Mouse (Mus musculus) liver, embryonic 12.5 days (tissue): Measurements from ENCODE around the gene Ybx1. TPM values are rescaled to one million over a fixed set of nuclear protein-coding genes. Genes with fewer than 3 reads are reported as not detected.

ENCODE experiments used
- ATAC-seq: fragments of 200-750 bp; cut with Nextera tagmentation; 2 replicates; pipeline ENCODE4 v1.8.0; 2017; ENCODE audit warnings: moderate number of reproducible peaks, mild to moderate bottlenecking, moderate library complexity
- H3K27ac ChIP-seq: fragments of 300-500 bp; sonication (generic); 2 replicates; pipeline ENCODE4 v1.5.1; 2016; ENCODE audit warnings: mild to moderate bottlenecking
- H3K27me3 ChIP-seq: fragments of 300-500 bp; sonication (generic); replicated peaks from 2 replicates; pipeline ENCODE4 v1.6.1; 2016; ENCODE audit warnings: mild to moderate bottlenecking, moderate library complexity
- H3K36me3 ChIP-seq: fragments of 300-500 bp; sonication (generic); 2 replicates; pipeline ENCODE4 v1.6.1; 2016; ENCODE audit warnings: mild to moderate bottlenecking, moderate library complexity
- H3K4me1 ChIP-seq: fragments of 300-500 bp; sonication (generic); 2 replicates; pipeline ENCODE4 v1.6.1; 2016
- H3K4me2 ChIP-seq: fragments of 300-500 bp; sonication (generic); 2 replicates; pipeline ENCODE4 v1.6.1; 2016; ENCODE audit warnings: mild to moderate bottlenecking, moderate library complexity
- H3K4me3 ChIP-seq: fragments of 300-500 bp; sonication (generic); 2 replicates; pipeline ENCODE4 v1.5.1; 2016; ENCODE audit warnings: mild to moderate bottlenecking, moderate library complexity
- H3K9ac ChIP-seq: fragments of 300-500 bp; sonication (generic); 2 replicates; pipeline ENCODE4 v1.6.1; 2016; ENCODE audit warnings: mild to moderate bottlenecking, moderate library complexity
- H3K9me3 ChIP-seq: fragments of 300-500 bp; sonication (generic); replicated peaks from 2 replicates; pipeline ENCODE4 v1.6.1; 2016; ENCODE audit warnings: mild to moderate bottlenecking, moderate library complexity
- WGBS: fragments of 180-500 bp; shearing (Covaris S2); methylation state at CpG from one replicate; pipeline ENCODE4 v1.1.7; 2016; ENCODE audit not compliant: insufficient replicate concordance; 5-methylcytosine and 5-hydroxymethylcytosine counted together
- polyA plus RNA-seq: library from polyadenylated mRNA; unstranded; fragments of >200 nt; fragmentation: Nextera tagmentation; extraction: Ambion mirVana; gene quantifications from 2 replicates; pipeline ENCODE4 v1.2.1, GENCODE M21; 2016

The Ybx1 gene
- polyA plus RNA-seq, 1 experiment from 2014 or later = 700 TPM

DNA sequence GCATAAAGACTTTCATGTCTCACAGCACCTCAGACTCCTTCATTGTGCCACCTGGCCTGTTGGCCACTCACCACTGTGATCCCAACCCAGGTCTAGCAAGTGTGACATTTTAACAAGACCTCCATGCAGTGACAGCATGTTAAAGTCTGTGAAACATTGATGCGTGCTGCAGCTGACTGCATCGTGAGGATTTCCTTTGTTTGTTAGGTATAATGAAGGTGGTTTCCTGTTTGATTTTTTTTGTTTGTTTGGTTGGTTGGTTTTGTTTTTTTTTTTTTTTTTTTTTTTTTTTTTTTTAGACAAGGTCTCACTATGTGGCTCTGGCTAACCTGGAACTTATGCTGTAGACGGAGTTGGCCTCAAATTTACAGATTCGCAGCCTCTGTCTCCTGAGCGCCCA lies 31.9 kb downstream of the Ybx1 start:
- no peak overlapping the region for H3K4me2 ChIP-seq
- no peak for ATAC-seq
- no peaks in the 10 kb centered on the region for H3K36me3 ChIP-seq
- no peaks in the 10 kb centered on the region for H3K27me3 ChIP-seq
- H3K9me3 ChIP-seq = no peaks in the 10 kb centered on the region
- no peak overlapping the region for H3K4me3 ChIP-seq
- WGBS = 78% methylated on average over 5 of the region's 5 CpGs
- H3K9ac ChIP-seq = no peak overlapping the region
- H3K4me1 ChIP-seq = 0 out of 2 replicates have a peak, but pooled peaks cover 5% of the 10 kb centered on the region
- no peak overlapping the region for H3K27ac ChIP-seq

DNA sequence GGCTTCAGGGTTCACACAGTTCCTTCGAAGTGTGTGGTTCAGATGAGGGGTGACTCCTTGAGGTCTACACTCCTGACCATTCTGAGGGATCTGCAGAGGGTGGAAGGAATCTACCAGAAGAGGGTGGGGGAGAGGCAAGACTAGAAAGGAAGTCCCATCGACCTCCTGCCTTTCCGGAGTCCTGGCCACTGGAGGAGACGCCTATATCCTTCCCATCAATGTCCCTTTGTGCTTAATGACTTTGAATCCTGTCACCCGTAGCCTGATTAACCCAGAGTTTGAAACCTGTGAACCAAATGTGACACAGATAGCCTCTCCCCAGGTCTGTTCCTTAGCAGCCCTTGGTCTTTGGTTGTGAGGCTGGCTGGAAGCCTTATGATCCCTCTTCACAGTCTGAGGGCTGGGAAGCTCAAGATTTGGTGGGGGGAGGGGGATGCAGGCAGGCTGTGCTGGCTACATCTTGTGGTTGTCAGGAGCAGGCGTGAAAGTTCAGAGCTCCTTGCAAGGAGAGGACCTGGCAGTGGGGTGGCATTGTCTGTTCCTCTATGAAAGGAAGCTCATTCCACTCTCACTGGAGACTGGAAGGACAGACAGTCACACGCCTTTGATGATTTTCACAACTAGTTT lies 33.2 kb downstream of the Ybx1 start:
- H3K4me3 ChIP-seq = no peak overlapping the region
- 22% methylated on average over 7 of the region's 7 CpGs for WGBS
- H3K27me3 ChIP-seq = no peaks in the 10 kb centered on the region
- no peaks in the 10 kb centered on the region for H3K9me3 ChIP-seq
- no peak overlapping the region for H3K4me2 ChIP-seq
- H3K9ac ChIP-seq = no peak overlapping the region
- H3K4me1 ChIP-seq = 0 out of 2 replicates have a peak, but pooled peaks cover 5% of the 10 kb centered on the region
- H3K36me3 ChIP-seq = no peaks in the 10 kb centered on the region
- ATAC-seq = no peak
- H3K27ac ChIP-seq = no peak overlapping the region

DNA sequence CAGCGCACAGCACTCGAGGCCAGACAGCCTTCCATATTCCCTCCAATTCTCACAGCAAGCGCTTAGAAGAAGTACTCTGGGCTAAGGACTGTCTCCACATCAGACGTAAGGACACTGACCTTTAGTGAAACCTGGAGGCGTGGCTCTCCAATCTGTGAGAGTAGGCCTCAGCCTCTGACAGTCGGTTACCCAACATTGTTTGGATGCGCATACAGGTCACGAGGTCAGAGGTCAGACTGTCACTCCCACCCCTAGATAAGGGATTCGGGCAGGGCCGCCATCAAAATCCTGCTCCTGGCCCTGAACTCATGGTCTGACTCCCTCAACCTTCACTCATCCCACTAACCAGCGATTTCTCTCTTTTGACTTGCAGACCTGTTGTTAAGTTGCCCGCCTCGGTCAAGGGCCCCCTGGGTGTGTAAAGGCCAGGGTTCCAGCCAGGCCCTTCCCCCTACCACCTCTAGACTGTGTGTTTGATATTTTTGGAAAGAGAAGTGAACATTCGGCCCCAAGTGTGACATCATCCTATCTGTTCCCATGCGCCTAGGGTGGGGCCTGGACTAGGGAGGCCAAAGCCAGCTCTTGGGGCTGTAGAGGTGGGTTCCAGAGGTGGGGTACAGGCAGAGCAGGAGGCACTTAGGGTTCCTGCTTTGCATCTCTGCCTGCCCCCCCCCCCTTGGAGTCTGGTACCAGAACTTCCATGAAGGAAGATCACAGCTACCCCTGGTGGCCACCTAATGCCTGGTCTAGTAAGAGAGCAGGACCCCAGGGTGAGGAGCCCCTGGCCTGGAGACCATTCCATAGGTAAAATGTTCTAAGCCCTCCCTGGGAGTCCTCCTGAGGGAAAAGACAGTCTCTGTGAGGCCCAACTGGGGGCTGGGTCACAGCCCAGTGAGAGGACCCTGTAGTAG lies 34.8 kb downstream of the Ybx1 start:
- Histone ChIP-seq H3K4me2 (no peak overlapping the region), H3K9me3 (no peaks in the 10 kb centered on the region), H3K4me1 (0 out of 2 replicates have a peak, but pooled peaks cover 5% of the 10 kb centered on the region), H3K9ac (no peak overlapping the region), H3K36me3 (no peaks in the 10 kb centered on the region), H3K27ac (no peak overlapping the region), H3K27me3 (peaks cover 6% of the 10 kb centered on the region; the same call in 1 of the 2 replicates), H3K4me3 (no peak overlapping the region)
- 60% methylated on average over 15 of the region's 15 CpGs for WGBS
- peak; percentile 57 for ATAC-seq

DNA sequence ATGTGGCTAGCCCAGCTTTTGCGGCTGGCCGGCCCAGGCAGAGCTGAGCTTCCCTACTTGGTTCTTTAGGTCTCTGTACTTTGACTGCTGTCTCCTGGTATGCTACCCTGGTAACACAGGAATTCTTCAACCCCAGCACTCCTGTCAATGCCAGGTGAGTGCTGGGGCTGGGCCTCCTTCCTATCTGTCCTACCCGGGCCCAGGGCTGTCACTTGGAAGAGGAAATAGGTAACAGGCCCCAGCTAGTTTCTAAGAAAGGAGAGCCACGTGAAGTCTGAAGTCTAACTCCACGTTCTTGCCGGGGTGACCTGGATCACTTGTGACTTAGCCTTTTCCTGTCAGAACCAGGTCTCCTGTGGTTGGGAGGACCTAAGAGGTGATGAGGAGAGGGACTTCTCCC lies 37.3 kb downstream of the Ybx1 start:
- Histone ChIP-seq H3K9me3 (no peaks in the 10 kb centered on the region), H3K27me3 (peaks cover 6% of the 10 kb centered on the region; the same call in 1 of the 2 replicates), H3K9ac (no peak overlapping the region), H3K36me3 (no peaks in the 10 kb centered on the region), H3K4me1 (0 out of 2 replicates have a peak, but pooled peaks cover 7% of the 10 kb centered on the region), H3K4me2 (no peak overlapping the region), H3K27ac (no peak overlapping the region), H3K4me3 (no peak overlapping the region)
- 66% methylated on average over 6 of the region's 6 CpGs for WGBS
- no peak for ATAC-seq

DNA sequence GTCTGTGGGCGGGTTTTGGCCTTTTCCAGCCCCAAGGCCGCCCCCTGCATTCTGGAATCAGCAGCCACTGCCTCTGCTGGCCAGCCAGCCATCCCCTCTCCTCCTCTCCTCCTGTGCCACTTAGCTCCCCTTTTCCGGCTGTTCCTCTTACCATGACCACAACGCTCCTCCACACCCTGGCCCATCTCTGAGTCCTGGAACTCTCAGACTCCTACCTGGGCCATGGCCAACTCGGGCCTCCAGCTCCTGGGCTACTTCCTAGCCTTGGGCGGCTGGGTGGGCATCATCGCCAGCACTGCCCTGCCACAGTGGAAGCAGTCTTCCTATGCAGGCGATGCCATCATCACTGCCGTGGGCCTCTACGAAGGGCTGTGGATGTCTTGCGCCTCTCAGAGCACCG lies 39.1 kb downstream of the Ybx1 start, which contains the start of gene Cldn19:
TSS of gene Cldn19 (plus strand) at position 64 of the 400 bp plus-strand sequence.
- Histone ChIP-seq H3K9ac (no peak within 1 kb of the TSS), H3K4me1 (0 out of 2 replicates have a peak, but pooled peaks cover 7% of the 10 kb centered on the region), H3K27me3 (peaks cover 6% of the 10 kb centered on the region; the same call in 1 of the 2 replicates), H3K36me3 (no peaks in the 10 kb centered on the region), H3K27ac (no peak within 1 kb of the TSS), H3K4me3 (no peak within 1 kb of the TSS), H3K4me2 (no peak within 1 kb of the TSS), H3K9me3 (no peaks in the 10 kb centered on the region)
- 71% methylated on average over 12 of the region's 12 CpGs for WGBS
- no peak for ATAC-seq

DNA sequence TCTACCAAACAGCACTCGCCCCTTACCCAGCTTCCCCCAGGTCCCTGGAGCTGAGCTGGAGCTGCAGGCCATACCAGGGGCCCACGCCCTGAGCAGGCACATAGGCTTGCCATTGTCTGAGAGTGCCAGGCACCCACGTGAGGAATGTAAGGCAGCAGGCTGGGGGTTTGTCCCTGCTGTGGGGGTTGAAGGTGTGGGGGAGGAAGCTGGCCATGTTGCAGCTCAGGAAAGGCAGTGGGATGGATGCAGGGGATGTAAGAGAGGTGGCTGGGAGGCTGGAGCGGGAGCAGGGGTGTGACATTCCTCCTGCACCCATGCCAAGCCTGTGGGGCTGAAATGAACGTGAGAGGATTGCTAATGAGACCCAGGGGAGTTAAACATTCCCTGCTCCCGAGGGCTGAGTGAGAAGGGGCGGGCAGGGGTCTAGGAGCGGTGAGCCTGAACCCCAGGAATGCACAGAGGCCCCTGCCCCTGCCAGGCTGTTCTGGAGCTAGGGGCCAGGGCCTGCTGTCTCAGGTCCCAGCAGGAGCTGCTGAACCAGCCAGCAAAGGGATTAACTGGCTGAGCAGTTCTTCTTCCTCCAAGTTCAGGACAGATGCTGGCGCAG lies 40.3 kb downstream of the Ybx1 start:
- Histone ChIP-seq H3K36me3 (no peaks in the 10 kb centered on the region), H3K9me3 (no peaks in the 10 kb centered on the region), H3K27ac (no peak overlapping the region), H3K9ac (no peak overlapping the region), H3K4me3 (no peak overlapping the region), H3K27me3 (peaks cover 6% of the 10 kb centered on the region; the same call in 1 of the 2 replicates), H3K4me1 (0 out of 2 replicates have a peak, but pooled peaks cover 2% of the 10 kb centered on the region), H3K4me2 (no peak overlapping the region)
- 42% methylated on average over 9 of the region's 9 CpGs for WGBS
- no peak for ATAC-seq

DNA sequence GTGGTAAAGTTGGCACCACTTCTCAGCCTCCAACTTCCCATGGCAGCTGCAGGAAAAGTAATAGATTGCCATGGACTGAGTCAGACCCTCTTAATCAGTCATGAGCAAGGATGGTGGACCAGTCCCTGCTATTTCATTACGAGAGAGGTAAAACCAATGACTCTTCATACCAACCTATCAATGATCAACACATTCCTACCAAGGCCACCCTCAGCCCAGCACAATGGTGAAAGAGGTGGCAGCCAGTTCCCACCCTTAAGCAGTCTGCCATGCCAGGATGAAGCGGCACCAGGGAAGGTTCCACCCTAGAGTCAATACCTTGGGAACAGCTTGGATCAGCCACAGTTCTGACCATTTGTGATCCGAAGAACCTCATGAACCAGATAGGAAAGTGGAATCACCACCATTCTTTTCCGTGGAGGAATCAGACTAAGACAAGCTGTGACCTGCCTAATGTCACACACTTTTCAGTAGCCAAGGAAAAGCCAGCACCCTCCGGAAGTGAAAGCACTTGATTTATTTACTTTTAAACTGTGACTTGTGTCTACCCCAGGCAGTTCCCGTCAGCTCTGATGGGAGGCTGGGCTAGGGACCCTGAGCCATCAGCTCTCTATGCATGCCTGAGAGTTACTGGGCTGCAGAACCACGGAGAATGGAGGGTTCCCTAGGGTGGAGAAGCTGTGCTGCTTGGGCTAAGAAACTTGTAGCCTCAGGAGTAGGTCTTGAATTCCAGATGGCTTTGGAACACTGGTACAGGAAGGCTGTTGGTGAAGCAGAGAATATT lies 42.2 kb downstream of the Ybx1 start:
- Histone ChIP-seq H3K9me3 (no peaks in the 10 kb centered on the region), H3K27ac (no peak overlapping the region), H3K4me3 (no peak overlapping the region), H3K4me1 (0 out of 2 replicates have a peak, but pooled peaks cover 5% of the 10 kb centered on the region), H3K4me2 (no peak overlapping the region), H3K36me3 (peaks cover 12% of the 10 kb centered on the region), H3K9ac (no peak overlapping the region), H3K27me3 (peaks cover 6% of the 10 kb centered on the region; the same call in 1 of the 2 replicates)
- no peak for ATAC-seq
- 50% methylated on average over 7 of the region's 7 CpGs for WGBS

DNA sequence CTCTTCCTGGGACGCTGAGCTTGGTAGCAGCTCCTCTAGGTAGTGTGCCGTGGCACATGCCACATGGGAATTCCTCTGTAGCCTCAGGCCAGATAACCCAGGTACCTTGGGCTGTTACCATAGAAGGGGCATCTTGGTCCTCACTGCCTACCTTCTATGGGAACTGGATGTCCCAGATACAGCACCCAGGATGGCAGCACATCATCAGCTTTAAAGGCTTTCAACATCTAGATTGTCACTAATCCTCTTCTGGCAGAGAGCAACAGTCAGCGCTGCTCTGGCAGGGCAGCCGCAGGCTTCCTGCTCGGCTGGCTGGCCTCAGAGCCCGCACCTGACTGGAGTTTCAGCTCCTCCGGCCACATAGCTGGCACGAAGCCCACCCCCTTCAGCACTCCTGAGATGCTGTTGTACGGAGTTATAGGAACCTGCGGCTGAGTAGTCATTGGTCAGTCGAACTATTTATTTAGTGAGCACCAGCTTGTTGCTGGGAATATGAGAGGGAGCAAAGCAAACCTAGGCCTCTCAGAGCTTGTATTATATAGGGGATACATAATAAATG lies 45.9 kb downstream of the Ybx1 start:
- H3K36me3 ChIP-seq = peaks cover 42% of the 10 kb centered on the region
- WGBS = 80% methylated on average over 11 of the region's 11 CpGs

DNA sequence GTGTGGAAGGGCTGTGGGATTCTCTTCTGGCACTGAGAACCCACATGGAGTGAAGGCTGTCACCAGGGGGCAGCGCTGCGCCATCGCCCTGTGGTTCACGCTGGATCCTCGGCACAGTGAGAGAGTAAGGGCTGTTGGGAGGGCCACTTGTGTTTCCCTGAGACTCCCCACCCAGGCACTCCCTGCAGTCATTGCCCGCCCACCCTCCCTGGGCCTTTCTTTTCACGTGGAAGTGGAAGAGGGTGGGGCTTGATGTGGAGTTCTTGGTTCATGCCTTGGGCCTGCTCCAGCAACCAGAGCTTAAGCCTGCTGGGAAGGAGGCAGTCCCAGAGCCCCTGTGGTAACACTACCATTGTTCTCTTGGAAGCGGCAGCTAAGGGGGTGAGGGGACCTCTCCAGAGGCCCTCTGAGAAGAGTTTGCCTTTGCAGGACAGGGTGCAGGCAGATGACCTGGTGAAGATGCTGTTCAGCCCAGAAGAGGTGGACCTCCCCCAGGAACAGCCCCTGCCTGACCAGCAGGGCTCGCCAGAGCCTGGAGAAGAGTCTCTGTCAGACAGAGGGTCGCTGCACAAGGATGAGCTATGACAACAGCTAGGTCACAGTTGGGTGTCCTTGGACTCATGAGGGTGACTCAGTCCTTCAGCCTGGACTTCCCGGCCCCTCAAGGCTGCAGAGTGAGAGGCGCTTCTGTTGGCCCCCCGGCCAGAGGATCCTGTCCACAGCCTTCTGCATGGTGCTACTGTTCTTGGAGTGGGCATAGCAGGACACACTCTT lies 46.8 kb downstream of the Ybx1 start:
- Histone ChIP-seq H3K27me3 (no peaks in the 10 kb centered on the region), H3K9ac (no peak overlapping the region), H3K4me3 (no peak overlapping the region), H3K4me2 (no peak overlapping the region), H3K9me3 (no peaks in the 10 kb centered on the region), H3K36me3 (peaks cover 42% of the 10 kb centered on the region), H3K4me1 (0 out of 2 replicates have a peak, but pooled peaks cover 3% of the 10 kb centered on the region), H3K27ac (no peak overlapping the region)
- peak; percentile 36; the same call in 1 of the 2 replicates for ATAC-seq
- WGBS = 41% methylated on average over 13 of the region's 13 CpGs

More for the DNA sequence above, 45.9 kb downstream of the Ybx1 start:
- no peaks in the 10 kb centered on the region for H3K9me3 ChIP-seq
- H3K27ac ChIP-seq = no peak overlapping the region
- ATAC-seq = no peak
- H3K9ac ChIP-seq = no peak overlapping the region
- no peaks in the 10 kb centered on the region for H3K27me3 ChIP-seq
- H3K4me2 ChIP-seq = no peak overlapping the region
- 0 out of 2 replicates have a peak, but pooled peaks cover 3% of the 10 kb centered on the region for H3K4me1 ChIP-seq
- no peak overlapping the region for H3K4me3 ChIP-seq

DNA sequence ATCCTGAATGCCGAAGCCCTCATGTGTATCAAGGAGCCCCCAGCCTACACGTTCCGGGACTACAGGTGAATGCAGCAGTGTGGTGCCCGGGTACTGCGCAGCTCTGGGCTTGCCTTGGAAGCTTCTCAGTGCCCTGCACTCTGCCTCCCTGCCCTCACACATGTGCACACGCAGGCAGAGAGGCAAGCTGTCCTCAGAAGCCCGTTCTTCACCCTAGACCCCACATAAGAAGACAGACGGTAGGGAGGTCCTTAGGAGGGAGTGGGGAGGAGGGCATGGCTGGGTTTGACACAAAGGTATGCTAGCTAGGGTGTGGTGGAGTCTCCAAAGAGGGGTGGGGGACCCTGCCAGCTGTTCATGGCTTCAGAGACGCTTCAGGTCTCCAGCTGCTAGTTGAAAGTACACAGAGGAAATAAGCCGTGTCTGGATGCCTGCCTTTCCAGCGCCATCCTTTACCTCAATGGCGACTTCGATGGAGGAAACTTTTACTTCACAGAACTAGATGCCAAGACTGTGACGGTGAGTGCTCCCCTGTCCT lies 47.6 kb downstream of the Ybx1 start:
- Histone ChIP-seq H3K9ac (no peak overlapping the region), H3K4me2 (no peak overlapping the region), H3K4me3 (no peak overlapping the region), H3K27ac (no peak overlapping the region), H3K27me3 (no peaks in the 10 kb centered on the region), H3K9me3 (no peaks in the 10 kb centered on the region), H3K36me3 (peaks cover 49% of the 10 kb centered on the region), H3K4me1 (0 out of 2 replicates have a peak, but pooled peaks cover 3% of the 10 kb centered on the region)
- 73% methylated on average over 14 of the region's 14 CpGs for WGBS
- ATAC-seq = no peak
